Mouse (Mus musculus) lung, embryonic 16.5 days (tissue): Measurements from ENCODE around the gene Lmx1a. TPM values are rescaled to one million over a fixed set of nuclear protein-coding genes. Genes with fewer than 3 reads are reported as not detected.
A peak's percentile ranks its signal among the peaks of the same experiment; 100 is the strongest.

ENCODE experiments used
- ATAC-seq: fragments of 200-750 bp; cut with Nextera tagmentation; 2 replicates; pipeline ENCODE4 v1.8.0; 2017; ENCODE audit warnings: low read depth, mild to moderate bottlenecking, moderate library complexity
- H3K27ac ChIP-seq: fragments of 300-500 bp; sonication (generic); 2 replicates; pipeline ENCODE4 v1.5.1; 2014; ENCODE audit warnings: mild to moderate bottlenecking, control low read depth, low read length
- H3K27me3 ChIP-seq: fragments of 300-500 bp; sonication (generic); 2 replicates; pipeline ENCODE4 v1.6.1; 2014; ENCODE audit warnings: low read depth, low read length, mixed read lengths; ENCODE audit not compliant: control insufficient read depth, insufficient read depth
- H3K36me3 ChIP-seq: fragments of 300-500 bp; sonication (generic); 2 replicates; pipeline ENCODE4 v1.6.1; 2014; ENCODE audit warnings: low read length; ENCODE audit not compliant: control insufficient read depth, insufficient read depth
- H3K4me1 ChIP-seq: fragments of 300-500 bp; sonication (generic); replicated peaks from 2 replicates; pipeline ENCODE4 v1.6.1; 2014; ENCODE audit warnings: low read length, mixed read lengths; ENCODE audit not compliant: control insufficient read depth, insufficient read depth
- H3K4me2 ChIP-seq: fragments of 300-500 bp; sonication (generic); 2 replicates; pipeline ENCODE4 v1.6.1; 2014; ENCODE audit warnings: low read depth, low read length, control low read depth
- H3K4me3 ChIP-seq: fragments of 300-500 bp; sonication (generic); 2 replicates; pipeline ENCODE4 v1.5.1; 2014; ENCODE audit warnings: mild to moderate bottlenecking, low read length, control low read depth
- H3K9ac ChIP-seq: fragments of 300-500 bp; sonication (generic); 2 replicates; pipeline ENCODE4 v1.6.1; 2014; ENCODE audit warnings: low read length, control low read depth
- H3K9me3 ChIP-seq: fragments of 300-500 bp; sonication (generic); 2 replicates; pipeline ENCODE4 v1.6.1; 2016; ENCODE audit warnings: low read length; ENCODE audit not compliant: control insufficient read depth
- WGBS: fragments of 180-500 bp; shearing (Covaris S2); extraction: QIAGEN DNeasy Blood & Tissue Kit; methylation state at CpG from one replicate; pipeline ENCODE4 v1.1.7; 2014; 5-methylcytosine and 5-hydroxymethylcytosine counted together
- polyA plus RNA-seq: library from polyadenylated mRNA; unstranded; fragments of >200 nt; fragmentation: Nextera tagmentation; extraction: Ambion mirVana; gene quantifications from 2 replicates; pipeline ENCODE4 v1.2.1, GENCODE M21; 2015

The Lmx1a gene
- polyA plus RNA-seq, 1 experiment from 2014 or later = not detected

- H3K36me3 ChIP-seq = no peaks in the 10 kb centered on the region
- no peak overlapping the region for H3K9ac ChIP-seq
- no peak overlapping the region for H3K4me3 ChIP-seq
- H3K27ac ChIP-seq = no peak overlapping the region
- 83% methylated on average over 10 of the region's 10 CpGs for WGBS
- no peaks in the 10 kb centered on the region for H3K9me3 ChIP-seq
- no peak overlapping the region for H3K4me2 ChIP-seq
- H3K27me3 ChIP-seq = peaks cover 3% of the 10 kb centered on the region; the same call in 1 of the 2 replicates
- no peak for ATAC-seq
- no peaks in the 10 kb centered on the region for H3K4me1 ChIP-seq
These were observed 71.3 kb downstream of the Lmx1a start for GRCm38 (mm10) chr1:167760307-167760706.

- peaks cover 3% of the 10 kb centered on the region; the same call in 1 of the 2 replicates for H3K27me3 ChIP-seq
- H3K27ac ChIP-seq = no peak overlapping the region
- no peak for ATAC-seq
- 21% methylated on average over 13 of the region's 13 CpGs for WGBS
- no peaks in the 10 kb centered on the region for H3K4me1 ChIP-seq
- H3K9ac ChIP-seq = no peak overlapping the region
- H3K4me2 ChIP-seq = no peak overlapping the region
- no peaks in the 10 kb centered on the region for H3K36me3 ChIP-seq
- H3K9me3 ChIP-seq = no peaks in the 10 kb centered on the region
- no peak overlapping the region for H3K4me3 ChIP-seq
These were observed 72.8 kb downstream of the Lmx1a start for GRCm38 (mm10) chr1:167761785-167762223.

GRCm38 (mm10) chr1:167766619-167767018, 77.6 kb downstream of the Lmx1a start:
- Histone ChIP-seq H3K4me1 (no peaks in the 10 kb centered on the region), H3K4me2 (no peak overlapping the region), H3K36me3 (no peaks in the 10 kb centered on the region), H3K4me3 (no peak overlapping the region), H3K9me3 (no peaks in the 10 kb centered on the region), H3K27ac (no peak overlapping the region), H3K27me3 (peaks cover 3% of the 10 kb centered on the region; the same call in 1 of the 2 replicates), H3K9ac (no peak overlapping the region)
- ATAC-seq = no peak
- 85% methylated on average over 4 of the region's 4 CpGs for WGBS

DNA sequence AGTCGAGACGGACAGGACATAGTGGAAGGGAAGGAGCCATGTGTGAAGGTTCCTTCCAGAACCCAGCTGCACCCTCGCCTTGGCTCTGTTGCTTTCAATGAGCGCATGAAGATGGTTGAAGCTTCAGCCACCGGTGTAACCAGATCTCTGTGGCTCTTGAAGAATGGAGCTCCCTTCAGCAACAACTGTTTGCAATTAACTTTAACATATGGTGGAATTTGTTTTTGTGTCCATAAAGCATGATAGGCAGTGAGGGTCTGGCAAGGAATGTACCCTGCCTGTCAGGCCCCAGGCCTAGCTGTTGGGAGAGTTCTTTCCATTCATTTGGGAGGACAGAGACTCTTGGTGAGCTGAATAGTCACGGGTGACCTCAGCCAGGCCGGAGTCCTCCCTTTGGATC, 81.4 kb downstream of the Lmx1a start:
- ATAC-seq = no peak
- no peak overlapping the region for H3K27ac ChIP-seq

DNA sequence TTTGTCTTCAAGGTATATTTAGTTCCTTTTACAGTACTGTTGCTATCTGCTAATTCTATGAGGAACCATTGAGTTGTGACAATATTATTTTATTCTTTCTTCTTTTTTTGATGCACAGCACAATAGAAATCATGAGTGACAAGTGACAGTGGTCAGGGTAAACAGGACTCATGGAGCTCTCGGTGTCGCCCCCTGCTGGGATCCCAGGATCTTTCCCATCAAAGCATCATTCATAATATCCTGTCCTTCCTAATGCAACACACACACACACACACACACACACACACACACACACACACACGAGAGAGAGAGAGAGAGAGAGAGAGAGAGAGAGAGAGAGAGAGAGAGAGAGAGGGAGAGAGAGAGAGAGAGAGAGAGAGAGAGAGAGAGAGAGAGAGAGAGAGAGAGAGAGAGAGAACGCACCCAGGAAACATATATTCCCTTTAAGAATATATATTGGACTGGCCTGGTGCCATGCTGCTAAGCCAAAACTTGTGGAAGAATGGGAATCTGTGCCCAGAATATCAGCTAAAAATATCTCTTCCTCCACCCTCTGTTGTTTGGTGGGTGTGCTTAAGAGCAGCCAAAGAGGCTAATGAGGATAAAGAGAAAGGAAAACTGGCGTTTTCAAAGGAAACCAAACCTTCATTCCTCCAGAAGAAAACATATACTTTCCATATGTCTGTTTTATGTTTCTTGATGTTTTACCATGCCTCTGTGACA, 90.9 kb downstream of the Lmx1a start:
- Histone ChIP-seq H3K36me3 (no peaks in the 10 kb centered on the region), H3K27me3 (no peaks in the 10 kb centered on the region), H3K9ac (no peak overlapping the region), H3K4me1 (peaks cover 4% of the 10 kb centered on the region; the same call in 1 of the 2 replicates), H3K4me3 (no peak overlapping the region), H3K9me3 (no peaks in the 10 kb centered on the region), H3K27ac (no peak overlapping the region), H3K4me2 (no peak overlapping the region)
- WGBS = 69% methylated on average over 4 of the region's 5 CpGs
- ATAC-seq = peak; percentile 45; the same call in 1 of the 2 replicates

More for the DNA sequence above, 81.4 kb downstream of the Lmx1a start:
- H3K36me3 ChIP-seq = no peaks in the 10 kb centered on the region
- no peak overlapping the region for H3K4me2 ChIP-seq
- H3K4me3 ChIP-seq = no peak overlapping the region
- H3K27me3 ChIP-seq = no peaks in the 10 kb centered on the region
- no peaks in the 10 kb centered on the region for H3K9me3 ChIP-seq
- H3K4me1 ChIP-seq = no peaks in the 10 kb centered on the region
- no peak overlapping the region for H3K9ac ChIP-seq
- WGBS = 85% methylated on average over 7 of the region's 7 CpGs

GRCm38 (mm10) chr1:167781787-167782484, 92.9 kb downstream of the Lmx1a start:
- Histone ChIP-seq H3K4me1 (peaks cover 4% of the 10 kb centered on the region; the same call in 1 of the 2 replicates), H3K9me3 (no peaks in the 10 kb centered on the region), H3K4me3 (no peak overlapping the region), H3K9ac (no peak overlapping the region), H3K36me3 (no peaks in the 10 kb centered on the region), H3K4me2 (no peak overlapping the region), H3K27ac (no peak overlapping the region), H3K27me3 (no peaks in the 10 kb centered on the region)
- ATAC-seq = peak; percentile 61
- WGBS = 53% methylated on average over 10 of the region's 10 CpGs

- no peaks in the 10 kb centered on the region for H3K27me3 ChIP-seq
- no peak overlapping the region for H3K4me3 ChIP-seq
- no peak overlapping the region for H3K9ac ChIP-seq
- no peak overlapping the region for H3K27ac ChIP-seq
- peaks cover 4% of the 10 kb centered on the region; the same call in 1 of the 2 replicates for H3K4me1 ChIP-seq
- H3K4me2 ChIP-seq = no peak overlapping the region
- no peaks in the 10 kb centered on the region for H3K36me3 ChIP-seq
- 82% methylated on average over 2 of the region's 2 CpGs for WGBS
- no peaks in the 10 kb centered on the region for H3K9me3 ChIP-seq
- no peak for ATAC-seq
These were observed 95.0 kb downstream of the Lmx1a start for GRCm38 (mm10) chr1:167784067-167784466.

GRCm38 (mm10) chr1:167788684-167789413, 99.8 kb downstream of the Lmx1a start:
- Histone ChIP-seq H3K9ac (no peak overlapping the region), H3K4me1 (peaks cover 10% of the 10 kb centered on the region; the same call in 1 of the 2 replicates), H3K36me3 (no peaks in the 10 kb centered on the region), H3K4me2 (peak overlapping the region; percentile 10; the same call in 1 of the 2 replicates), H3K27ac (no peak overlapping the region), H3K9me3 (no peaks in the 10 kb centered on the region), H3K27me3 (no peaks in the 10 kb centered on the region), H3K4me3 (no peak overlapping the region)
- no peak for ATAC-seq
- WGBS = 25% methylated on average over 12 of the region's 12 CpGs

GRCm38 (mm10) chr1:167789448-167789847, 100.4 kb downstream of the Lmx1a start:
- H3K27ac ChIP-seq = no peak overlapping the region
- H3K36me3 ChIP-seq = no peaks in the 10 kb centered on the region
- WGBS = 42% methylated on average over 8 of the region's 8 CpGs
- H3K9ac ChIP-seq = no peak overlapping the region
- no peaks in the 10 kb centered on the region for H3K27me3 ChIP-seq
- ATAC-seq = no peak
- H3K4me1 ChIP-seq = peaks cover 10% of the 10 kb centered on the region; the same call in 1 of the 2 replicates
- H3K9me3 ChIP-seq = no peaks in the 10 kb centered on the region
- H3K4me2 ChIP-seq = peak overlapping the region; percentile 10; the same call in 1 of the 2 replicates
- H3K4me3 ChIP-seq = no peak overlapping the region
